ENCODE assay signal across 13 mouse cellular contexts in genomic region chr16:32124444-32125335, GRCm38 (mm10). TPM values are rescaled to one million over a fixed set of nuclear protein-coding genes. Genes with fewer than 3 reads are reported as not detected.
DNase-seq lines count a peak whose midpoint lies in the region; ATAC-seq and TF ChIP-seq lines count a peak whose summit lies in the region.
"Had no signal": no experiment of that assay in that cellular context is flagged by ENCODE, and none has a peak within 500 bp of the region (broad histone marks: within the 10 kb centered on the region; RNA-seq: fewer than 3 reads in every experiment).

No protein-coding gene starts in this region.

- no peaks in the 10 kb centered on the region for H3K27me3 ChIP-seq in forebrain, postnatal 0 days (ENCODE audit: insufficient read depth, low read length)
- H3K27me3 ChIP-seq: embryonic facial prominence, embryonic 12.5 days; midbrain, embryonic 13.5 days had no signal

- TF ChIP-seq CTCF in gastrocnemius, adult 2 months (IDR thresholded peaks at IDR 0.05), result no peak
- no peak for TF ChIP-seq CTCF in forebrain, postnatal 0 days (IDR thresholded peaks at IDR 0.05; ENCODE audit: low read depth)

- WGBS in macrophage (ENCODE audit: missing documents), result 25% methylated on average over 17 of the region's 17 CpGs
- 72% methylated on average over 17 of the region's 17 CpGs for WGBS in forebrain, postnatal 0 days

- peak overlapping the region; percentile 38; the same call in 1 of the 2 replicates for H3K27ac ChIP-seq in gastrocnemius, adult 2 months
- peak overlapping the region; percentile 44 for H3K27ac ChIP-seq in macrophage
- H3K27ac ChIP-seq in forebrain, postnatal 0 days (ENCODE audit: low read depth, low read length), result no peak overlapping the region
- H3K27ac ChIP-seq: embryonic facial prominence, embryonic 12.5 days; midbrain, embryonic 13.5 days had no signal

- no peaks in the 10 kb centered on the region for H3K36me3 ChIP-seq in macrophage (ENCODE audit: inconsistent target)
- H3K36me3 ChIP-seq in forebrain, postnatal 0 days (ENCODE audit: insufficient read depth), result no peaks in the 10 kb centered on the region
- H3K36me3 ChIP-seq: embryonic facial prominence, embryonic 12.5 days; midbrain, embryonic 13.5 days had no signal

- no peak for DNase-seq in gastrocnemius, adult 2 months
- DNase-seq in gastrocnemius, postnatal 36 days, result no peak
- peak; percentile 35 for DNase-seq in CD4-positive helper T cell, adult 2 months (ENCODE audit: low read depth, low spot score)
- peak; percentile 49 for DNase-seq in kidney, adult 9 months
- DNase-seq in forebrain, postnatal 0 days, result no peak
- no peak for DNase-seq in ovary, postnatal 10 days (ENCODE audit: low spot score)
- no peak for DNase-seq in T-cell, adult 2 months (ENCODE audit: low spot score)
- DNase-seq: right cerebral cortex, adult 18-20 months had no signal

- no peak overlapping the region for H3K4me2 ChIP-seq in forebrain, postnatal 0 days (ENCODE audit: low read depth)
- H3K4me2 ChIP-seq: embryonic facial prominence, embryonic 12.5 days; midbrain, embryonic 13.5 days had no signal

- no peak overlapping the region for H3K9ac ChIP-seq in forebrain, postnatal 0 days
- H3K9ac ChIP-seq: embryonic facial prominence, embryonic 12.5 days; midbrain, embryonic 13.5 days had no signal

- no peaks in the 10 kb centered on the region for H3K9me3 ChIP-seq in forebrain, postnatal 0 days (ENCODE audit: low read length)
- H3K9me3 ChIP-seq: embryonic facial prominence, embryonic 12.5 days; midbrain, embryonic 13.5 days had no signal

- no peaks in the 10 kb centered on the region for H3K4me1 ChIP-seq in forebrain, postnatal 0 days (ENCODE audit: insufficient read depth)
- H3K4me1 ChIP-seq: embryonic facial prominence, embryonic 12.5 days; midbrain, embryonic 13.5 days had no signal

- peak overlapping the region; percentile 45 for H3K4me3 ChIP-seq in gastrocnemius, adult 2 months
- no peak overlapping the region for H3K4me3 ChIP-seq in macrophage (ENCODE audit: inconsistent target)
- H3K4me3 ChIP-seq in forebrain, postnatal 0 days (ENCODE audit: low read depth, low read length), result no peak overlapping the region
- H3K4me3 ChIP-seq: embryonic facial prominence, embryonic 12.5 days; midbrain, embryonic 13.5 days had no signal

- intact Hi-C loops in gastrocnemius, adult 2 months (cut with DNase I), result no loop called here
- intact Hi-C loops in gastrocnemius, postnatal 36 days (cut with DNase I), result no loop called here

- no peaks in the 10 kb centered on the region for H3K79me2 ChIP-seq in macrophage (ENCODE audit: inconsistent target)

- no peak for ATAC-seq in forebrain, postnatal 0 days
- ATAC-seq: midbrain, embryonic 13.5 days had no signal

RNA-seq across cellular contexts. Expression of gene Cep19, which starts 25.1 kb away (rescaled TPM):
- total RNA-seq in gastrocnemius, adult 2 months (2021), result 1 to 10 TPM; 8.3 to 8.4 TPM
- total RNA-seq in gastrocnemius, postnatal 36 days (2021), result 1 to 10 TPM; 7.8 to 9.4 TPM
- total RNA-seq in macrophage (2018; cell fraction: chromatin; rRNA removed), result 1 to 10 TPM in 13 of 26 experiments, under 1 TPM in 6, not detected in 7; 0.25 to 7.9 (median 1.3) TPM
- 10 to 100 TPM in 8 of 26 experiments, 1 to 10 TPM in 18; 3.2 to 12.7 (median 8.2) TPM for total RNA-seq in macrophage (2018; cell fraction: cytosol; rRNA removed)
- 1 to 10 TPM in 21 of 26 experiments, under 1 TPM in 5; 0.69 to 7.5 (median 1.8) TPM for total RNA-seq in macrophage (2018; cell fraction: nucleus; rRNA removed)
- 6.1 to 13.3 TPM (median 8.9 TPM) in 3 replicates for polyA plus RNA-seq in macrophage (2018)
- total RNA-seq in forebrain, postnatal 0 days (2014; rRNA removed), result 43.6 and 51.5 TPM in 2 replicates
- polyA plus RNA-seq in forebrain, postnatal 0 days (2015; fragmentation: Nextera tagmentation; extraction: Ambion mirVana), result 61.0 and 64.8 TPM in 2 replicates

RNA-seq across cellular contexts. Expression of gene Pigx, which starts 25.1 kb away (rescaled TPM):
- total RNA-seq in gastrocnemius, adult 2 months (2021), result 10 to 100 TPM; 11.3 to 12.6 TPM
- total RNA-seq in gastrocnemius, postnatal 36 days (2021), result 10 to 100 TPM in 1 of 2 experiments, 1 to 10 TPM in 1; 8.8 to 11.6 TPM
- 10 to 100 TPM in 18 of 26 experiments, 1 to 10 TPM in 8; 2.5 to 31.8 (median 16.8) TPM for total RNA-seq in macrophage (2018; cell fraction: chromatin; rRNA removed)
- total RNA-seq in macrophage (2018; cell fraction: cytosol; rRNA removed), result 10 to 100 TPM; 21.3 to 34.3 (median 27.7) TPM
- 10 to 100 TPM in 25 of 26 experiments, 1 to 10 TPM in 1; 9.8 to 41.6 (median 16.8) TPM for total RNA-seq in macrophage (2018; cell fraction: nucleus; rRNA removed)
- polyA plus RNA-seq in macrophage (2018), result 30.5 to 37.7 TPM (median 33.8 TPM) in 3 replicates
- total RNA-seq in forebrain, postnatal 0 days (2014; rRNA removed), result 71.7 and 102 TPM in 2 replicates
- 113 and 133 TPM in 2 replicates for polyA plus RNA-seq in forebrain, postnatal 0 days (2015; fragmentation: Nextera tagmentation; extraction: Ambion mirVana)

RNA-seq across cellular contexts. Expression of gene Nrros, which starts 40.7 kb away (rescaled TPM):
- total RNA-seq in gastrocnemius, adult 2 months (2021), result 1 to 10 TPM; 1.6 TPM
- total RNA-seq in gastrocnemius, postnatal 36 days (2021), result 1 to 10 TPM; 2.0 to 2.1 TPM
- 1,000 to 10,000 TPM in 3 of 26 experiments, 100 to 1,000 TPM in 23; 132 to 1,171 (median 355) TPM for total RNA-seq in macrophage (2018; cell fraction: chromatin; rRNA removed)
- 100 to 1,000 TPM; 175 to 537 (median 329) TPM for total RNA-seq in macrophage (2018; cell fraction: cytosol; rRNA removed)
- 1,000 to 10,000 TPM in 5 of 26 experiments, 100 to 1,000 TPM in 21; 236 to 1,699 (median 464) TPM for total RNA-seq in macrophage (2018; cell fraction: nucleus; rRNA removed)
- 133 to 329 TPM (median 277 TPM) in 3 replicates for polyA plus RNA-seq in macrophage (2018)
- total RNA-seq in forebrain, postnatal 0 days (2014; rRNA removed), result 10.2 and 12.5 TPM in 2 replicates
- 6.4 and 7.6 TPM in 2 replicates for polyA plus RNA-seq in forebrain, postnatal 0 days (2015; fragmentation: Nextera tagmentation; extraction: Ambion mirVana)

RNA-seq across cellular contexts. Expression of gene Pak2, which starts 45.5 kb away (rescaled TPM):
- total RNA-seq in gastrocnemius, adult 2 months (2021), result 10 to 100 TPM; 13.3 to 15.8 TPM
- 10 to 100 TPM; 12.0 to 13.0 TPM for total RNA-seq in gastrocnemius, postnatal 36 days (2021)
- 10 to 100 TPM; 53.5 to 97.8 (median 68.9) TPM for total RNA-seq in macrophage (2018; cell fraction: chromatin; rRNA removed)
- total RNA-seq in macrophage (2018; cell fraction: cytosol; rRNA removed), result 100 to 1,000 TPM in 6 of 26 experiments, 10 to 100 TPM in 20; 70.5 to 112 (median 93.3) TPM
- 100 to 1,000 TPM in 7 of 26 experiments, 10 to 100 TPM in 19; 68.7 to 134 (median 81.3) TPM for total RNA-seq in macrophage (2018; cell fraction: nucleus; rRNA removed)
- polyA plus RNA-seq in macrophage (2018), result 58.5 to 99.5 TPM (median 73.3 TPM) in 3 replicates
- total RNA-seq in forebrain, postnatal 0 days (2014; rRNA removed), result 35.9 and 41.1 TPM in 2 replicates
- 23.3 and 29.4 TPM in 2 replicates for polyA plus RNA-seq in forebrain, postnatal 0 days (2015; fragmentation: Nextera tagmentation; extraction: Ambion mirVana)

RNA-seq across cellular contexts. Expression of gene Bex6, which starts 54.9 kb away (rescaled TPM):
- total RNA-seq in gastrocnemius, adult 2 months (2021), result not detected
- total RNA-seq in gastrocnemius, postnatal 36 days (2021), result not detected
- total RNA-seq in macrophage (2018; cell fraction: chromatin; rRNA removed), result under 1 TPM in 1 of 26 experiments, not detected in 25; 0.99 TPM
- 1 to 10 TPM in 1 of 26 experiments, under 1 TPM in 24, not detected in 1; 0.14 to 1.2 (median 0.43) TPM for total RNA-seq in macrophage (2018; cell fraction: cytosol; rRNA removed)
- total RNA-seq in macrophage (2018; cell fraction: nucleus; rRNA removed), result not detected
- 0.64 to 0.83 TPM (median 0.74 TPM) in 3 replicates for polyA plus RNA-seq in macrophage (2018)
- not detected in 2 replicates for total RNA-seq in forebrain, postnatal 0 days (2014; rRNA removed)
- not detected in 2 replicates for polyA plus RNA-seq in forebrain, postnatal 0 days (2015; fragmentation: Nextera tagmentation; extraction: Ambion mirVana)
- total RNA-seq: gastrocnemius, postnatal 4 days; layer of hippocampus, postnatal 25 days had no signal
- polyA plus RNA-seq: midbrain, embryonic 13.5 days had no signal

Comparison
In these comparisons a context has a peak if more than half of its experiments do, and no peak if none do; other contexts are left out.
1. DNase-seq: peak in CD4-positive helper T cell, adult 2 months (single experiment) and kidney, adult 9 months (single experiment); none in gastrocnemius, adult 2 months (single experiment), gastrocnemius, postnatal 36 days (0 of 2), forebrain, postnatal 0 days (single experiment), ovary, postnatal 10 days (single experiment) and T-cell, adult 2 months (single experiment).